Mouse (Mus musculus): ENCODE data around the gene Cd19. TPM values are rescaled to one million over a fixed set of nuclear protein-coding genes. Genes with fewer than 3 reads are reported as not detected.

The Cd19 gene
- polyA plus RNA-seq, 1 experiment from 2014 or later = not detected

- H3K4me3 ChIP-seq (ENCODE audit: low read depth, low read length) = no peak overlapping the region
- no peak overlapping the region for H3K4me2 ChIP-seq (ENCODE audit: low read depth, low read length)
- H3K36me3 ChIP-seq (replicated peaks; ENCODE audit: control insufficient read depth, insufficient read depth, low read depth, low read length) = no peaks in the 10 kb centered on the region
- peaks cover 5% of the 10 kb centered on the region; the same call in 1 of the 2 replicates for H3K4me1 ChIP-seq (ENCODE audit: control insufficient read depth, insufficient read depth, low read length)
- no peaks in the 10 kb centered on the region for H3K9me3 ChIP-seq (replicated peaks; ENCODE audit: control insufficient read depth, low read length)
- no peak overlapping the region; the same call in 1 of the 2 replicates for H3K9ac ChIP-seq (replicated peaks; ENCODE audit: low read length)
- no peaks in the 10 kb centered on the region for H3K27me3 ChIP-seq (ENCODE audit: control insufficient read depth, insufficient read depth, low read length)
- DNase-seq (ENCODE audit: low spot score) (no peak), ATAC-seq (replicated peaks; ENCODE audit: insufficient number of reproducible peaks, low FRiP score, low TSS enrichment, low read depth) (no peak)
- no peak overlapping the region for H3K27ac ChIP-seq (replicated peaks; ENCODE audit: low read depth, low read length)
These were observed 15.5 kb upstream of the Cd19 start for GRCm38 (mm10) chr7:126430167-126430566.

GRCm38 (mm10) chr7:126429503-126429898, 14.8 kb upstream of the Cd19 start:
- Histone ChIP-seq H3K9ac (replicated peaks; ENCODE audit: low read length) (peak overlapping the region; percentile 80), H3K9me3 (replicated peaks; ENCODE audit: control insufficient read depth, low read length) (no peaks in the 10 kb centered on the region), H3K27me3 (ENCODE audit: control insufficient read depth, insufficient read depth, low read length) (no peaks in the 10 kb centered on the region), H3K4me3 (ENCODE audit: low read depth, low read length) (peak overlapping the region; percentile 76), H3K4me2 (ENCODE audit: low read depth, low read length) (peak overlapping the region; percentile 65), H3K27ac (replicated peaks; ENCODE audit: low read depth, low read length) (no peak overlapping the region), H3K36me3 (replicated peaks; ENCODE audit: control insufficient read depth, insufficient read depth, low read depth, low read length) (no peaks in the 10 kb centered on the region), H3K4me1 (ENCODE audit: control insufficient read depth, insufficient read depth, low read length) (peaks cover 5% of the 10 kb centered on the region; the same call in 1 of the 2 replicates)
- DNase-seq (ENCODE audit: low spot score) = no peak
- ATAC-seq (replicated peaks; ENCODE audit: insufficient number of reproducible peaks, low FRiP score, low TSS enrichment, low read depth) = peak; percentile 10; the same call in 1 of the 2 replicates
- WGBS = 32% methylated on average over 15 of the region's 15 CpGs

GRCm38 (mm10) chr7:126428631-126429502, 14.2 kb upstream of the Cd19 start, which contains the start of gene Rabep2:
Gene Rabep2 (plus strand): TSS chr7:126428759.
- WGBS = under 1% methylated on average over 79 of the region's 82 CpGs
- H3K27ac ChIP-seq (replicated peaks; ENCODE audit: low read depth, low read length) = peak within 1 kb of the TSS; percentile 87

GRCm38 (mm10) chr7:126428154-126428553, 13.5 kb upstream of the Cd19 start:
- Histone ChIP-seq H3K9ac (replicated peaks; ENCODE audit: low read length) (peak overlapping the region; percentile 80), H3K27ac (replicated peaks; ENCODE audit: low read depth, low read length) (peak overlapping the region; percentile 87), H3K4me3 (ENCODE audit: low read depth, low read length) (peak overlapping the region; percentile 76), H3K36me3 (replicated peaks; ENCODE audit: control insufficient read depth, insufficient read depth, low read depth, low read length) (no peaks in the 10 kb centered on the region), H3K4me2 (ENCODE audit: low read depth, low read length) (peak overlapping the region; percentile 65), H3K9me3 (replicated peaks; ENCODE audit: control insufficient read depth, low read length) (no peaks in the 10 kb centered on the region), H3K4me1 (ENCODE audit: control insufficient read depth, insufficient read depth, low read length) (peaks cover 5% of the 10 kb centered on the region; the same call in 1 of the 2 replicates), H3K27me3 (ENCODE audit: control insufficient read depth, insufficient read depth, low read length) (no peaks in the 10 kb centered on the region)
- WGBS = 20% methylated on average over 4 of the region's 4 CpGs
- DNase-seq (ENCODE audit: low spot score) (no peak), ATAC-seq (replicated peaks; ENCODE audit: insufficient number of reproducible peaks, low FRiP score, low TSS enrichment, low read depth) (peak; percentile 19)

More at GRCm38 (mm10) chr7:126428631-126429502, 14.2 kb upstream of the Cd19 start, which contains the start of gene Rabep2:
- DNase-seq (ENCODE audit: low spot score) (peak; percentile 94), ATAC-seq (replicated peaks; ENCODE audit: insufficient number of reproducible peaks, low FRiP score, low TSS enrichment, low read depth) (peak; percentile 88)
- Histone ChIP-seq H3K36me3 (replicated peaks; ENCODE audit: control insufficient read depth, insufficient read depth, low read depth, low read length) (no peaks in the 10 kb centered on the region), H3K9ac (replicated peaks; ENCODE audit: low read length) (peak within 1 kb of the TSS; percentile 80), H3K27me3 (ENCODE audit: control insufficient read depth, insufficient read depth, low read length) (no peaks in the 10 kb centered on the region), H3K9me3 (replicated peaks; ENCODE audit: control insufficient read depth, low read length) (no peaks in the 10 kb centered on the region), H3K4me2 (ENCODE audit: low read depth, low read length) (peak within 1 kb of the TSS; percentile 65), H3K4me3 (ENCODE audit: low read depth, low read length) (peak within 1 kb of the TSS; percentile 76), H3K4me1 (ENCODE audit: control insufficient read depth, insufficient read depth, low read length) (peaks cover 5% of the 10 kb centered on the region; the same call in 1 of the 2 replicates)

- 48% methylated on average over 13 of the region's 13 CpGs for WGBS
- H3K27me3 ChIP-seq (ENCODE audit: control insufficient read depth, insufficient read depth, low read length) = no peaks in the 10 kb centered on the region
- no peak for ATAC-seq (replicated peaks; ENCODE audit: insufficient number of reproducible peaks, low FRiP score, low TSS enrichment, low read depth)
- H3K9ac ChIP-seq (replicated peaks; ENCODE audit: low read length) = no peak overlapping the region
- H3K4me2 ChIP-seq (ENCODE audit: low read depth, low read length) = no peak overlapping the region
- peak; percentile 18 for DNase-seq (ENCODE audit: low spot score)
- no peak overlapping the region for H3K27ac ChIP-seq (replicated peaks; ENCODE audit: low read depth, low read length)
- H3K4me3 ChIP-seq (ENCODE audit: low read depth, low read length) = no peak overlapping the region
- H3K9me3 ChIP-seq (replicated peaks; ENCODE audit: control insufficient read depth, low read length) = no peaks in the 10 kb centered on the region
- H3K4me1 ChIP-seq (ENCODE audit: control insufficient read depth, insufficient read depth, low read length) = peaks cover 5% of the 10 kb centered on the region; the same call in 1 of the 2 replicates
- H3K36me3 ChIP-seq (replicated peaks; ENCODE audit: control insufficient read depth, insufficient read depth, low read depth, low read length) = no peaks in the 10 kb centered on the region
These were observed 12.7 kb upstream of the Cd19 start for GRCm38 (mm10) chr7:126427323-126427860.

- H3K9ac ChIP-seq (replicated peaks; ENCODE audit: low read length) = no peak overlapping the region
- no peaks in the 10 kb centered on the region for H3K36me3 ChIP-seq (replicated peaks; ENCODE audit: control insufficient read depth, insufficient read depth, low read depth, low read length)
- ATAC-seq (replicated peaks; ENCODE audit: insufficient number of reproducible peaks, low FRiP score, low TSS enrichment, low read depth) (no peak), DNase-seq (ENCODE audit: low spot score) (no peak)
- H3K9me3 ChIP-seq (replicated peaks; ENCODE audit: control insufficient read depth, low read length) = no peaks in the 10 kb centered on the region
- no peaks in the 10 kb centered on the region; the same call in 1 of the 2 replicates for H3K4me1 ChIP-seq (ENCODE audit: control insufficient read depth, insufficient read depth, low read length)
- H3K27ac ChIP-seq (replicated peaks; ENCODE audit: low read depth, low read length) = no peak overlapping the region
- H3K4me2 ChIP-seq (ENCODE audit: low read depth, low read length) = no peak overlapping the region
- WGBS = 88% methylated on average over 6 of the region's 6 CpGs
- no peaks in the 10 kb centered on the region for H3K27me3 ChIP-seq (ENCODE audit: control insufficient read depth, insufficient read depth, low read length)
- H3K4me3 ChIP-seq (ENCODE audit: low read depth, low read length) = no peak overlapping the region
These were observed 9.5 kb upstream of the Cd19 start for GRCm38 (mm10) chr7:126424161-126424560.

GRCm38 (mm10) chr7:126421756-126422155, 7.1 kb upstream of the Cd19 start:
- ATAC-seq (replicated peaks; ENCODE audit: insufficient number of reproducible peaks, low FRiP score, low TSS enrichment, low read depth) = no peak

GRCm38 (mm10) chr7:126418496-126418895, 3.8 kb upstream of the Cd19 start:
- Histone ChIP-seq H3K4me3 (ENCODE audit: low read depth, low read length) (no peak overlapping the region), H3K9me3 (replicated peaks; ENCODE audit: control insufficient read depth, low read length) (no peaks in the 10 kb centered on the region), H3K36me3 (replicated peaks; ENCODE audit: control insufficient read depth, insufficient read depth, low read depth, low read length) (no peaks in the 10 kb centered on the region), H3K9ac (replicated peaks; ENCODE audit: low read length) (no peak overlapping the region), H3K27ac (replicated peaks; ENCODE audit: low read depth, low read length) (no peak overlapping the region), H3K4me1 (ENCODE audit: control insufficient read depth, insufficient read depth, low read length) (no peaks in the 10 kb centered on the region), H3K4me2 (ENCODE audit: low read depth, low read length) (no peak overlapping the region), H3K27me3 (ENCODE audit: control insufficient read depth, insufficient read depth, low read length) (no peaks in the 10 kb centered on the region)
- DNase-seq (ENCODE audit: low spot score) = no peak
- WGBS = 80% methylated on average over 3 of the region's 3 CpGs
- no peak for ATAC-seq (replicated peaks; ENCODE audit: insufficient number of reproducible peaks, low FRiP score, low TSS enrichment, low read depth)

More at GRCm38 (mm10) chr7:126421756-126422155, 7.1 kb upstream of the Cd19 start:
- Histone ChIP-seq H3K27ac (replicated peaks; ENCODE audit: low read depth, low read length) (no peak overlapping the region), H3K9ac (replicated peaks; ENCODE audit: low read length) (no peak overlapping the region), H3K4me1 (ENCODE audit: control insufficient read depth, insufficient read depth, low read length) (no peaks in the 10 kb centered on the region), H3K9me3 (replicated peaks; ENCODE audit: control insufficient read depth, low read length) (no peaks in the 10 kb centered on the region), H3K4me3 (ENCODE audit: low read depth, low read length) (no peak overlapping the region), H3K36me3 (replicated peaks; ENCODE audit: control insufficient read depth, insufficient read depth, low read depth, low read length) (no peaks in the 10 kb centered on the region), H3K4me2 (ENCODE audit: low read depth, low read length) (no peak overlapping the region), H3K27me3 (ENCODE audit: control insufficient read depth, insufficient read depth, low read length) (no peaks in the 10 kb centered on the region)
- WGBS = 88% methylated on average over 5 of the region's 5 CpGs
- DNase-seq (ENCODE audit: low spot score) = no peak
